Mouse (Mus musculus) E14TG2a.4 (cell line): ENCODE measurements at regions not wholly inside any gene's neighbourhood (a gene's known extent, or its start where the extent isn't known, plus 50 kb on each side); places are given as distances from the start of the nearest gene placed in this dataset.

Experiments
- CTCF ChIP-seq: conservative IDR thresholded peaks from 2 replicates; pipeline ENCODE4 v1.5.1; 2014; ENCODE audit warnings: low read length
- NANOG ChIP-seq: IDR thresholded peaks from 2 replicates; pipeline ENCODE4 v1.6.1; 2014; ENCODE audit warnings: borderline replicate concordance, low read length, mixed read lengths
- POU5F1 ChIP-seq: IDR thresholded peaks from 2 replicates; pipeline ENCODE4 v1.6.1; 2014; ENCODE audit warnings: low read length, borderline replicate concordance

- no peak for TF ChIP-seq CTCF
- TF ChIP-seq POU5F1: no peak
- no peak for TF ChIP-seq NANOG
These were observed 76.3 kb upstream of the Arhgap36 start for GRCm38 (mm10) chrX:49387439-49387838.
